ENCODE assay signal across 31 mouse cellular contexts in the genomic region with DNA sequence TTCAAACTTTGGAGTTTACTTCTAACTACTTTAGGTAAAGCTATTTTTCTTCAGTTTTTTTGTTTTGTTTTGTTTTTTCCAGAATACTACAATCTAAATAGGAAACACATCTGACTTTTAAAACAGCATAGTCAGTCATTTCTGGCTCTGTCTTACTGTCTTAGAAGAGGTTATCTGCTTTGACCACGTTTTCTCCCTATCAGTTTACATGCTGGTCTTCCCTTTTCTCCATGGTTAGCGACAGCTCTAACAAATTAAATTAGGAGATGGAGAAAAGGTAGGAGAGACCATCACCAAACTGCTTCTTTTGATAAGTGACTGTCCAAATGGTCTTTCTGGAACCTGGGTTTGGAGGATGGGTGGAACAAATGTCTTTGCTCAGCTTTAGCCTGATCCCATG.
A peak's percentile ranks its signal among the peaks of the same experiment; 100 is the strongest.
DNase-seq lines count a peak whose midpoint lies in the region; ATAC-seq lines count a peak whose summit lies in the region.
"Had no signal": no experiment of that assay in that cellular context is flagged by ENCODE, and none has a peak within 500 bp of the region (broad histone marks: within the 10 kb centered on the region; RNA-seq: fewer than 3 reads in every experiment).

No protein-coding gene starts in this region.

- 55% methylated on average over 2 of the region's 2 CpGs for WGBS in heart, embryonic 13.5 days
- WGBS in liver, embryonic 13.5 days (ENCODE audit: insufficient replicate concordance) = 9% methylated on average over 2 of the region's 2 CpGs

- H3K36me3 ChIP-seq in heart, embryonic 13.5 days = no peaks in the 10 kb centered on the region
- H3K36me3 ChIP-seq in liver, embryonic 13.5 days = no peaks in the 10 kb centered on the region
- H3K36me3 ChIP-seq: heart, embryonic 15.5 days; hindbrain, embryonic 13.5 days; kidney, embryonic 15.5 days; limb, embryonic 12.5 days had no signal

- ATAC-seq in heart, embryonic 13.5 days (ENCODE audit: extremely low read depth, insufficient number of reproducible peaks, low FRiP score, low TSS enrichment) = no peak
- ATAC-seq in liver, embryonic 13.5 days (ENCODE audit: low read depth) = peak; percentile 88
- ATAC-seq in megakaryocyte-erythroid progenitor cell, adult 5-6 weeks (replicated peaks; ENCODE audit: low FRiP score, low TSS enrichment, poor library complexity, severe bottlenecking) = peak; percentile 79
- no peak for ATAC-seq in cerebellum, adult (ENCODE audit: insufficient number of reproducible peaks, low FRiP score, low TSS enrichment)
- ATAC-seq: forebrain, embryonic 16.5 days; intestine, postnatal 0 days; lung, postnatal 0 days had no signal

- no peak overlapping the region for H3K4me3 ChIP-seq in heart, embryonic 13.5 days
- H3K4me3 ChIP-seq in liver, embryonic 13.5 days (replicated peaks) = no peak overlapping the region
- H3K4me3 ChIP-seq: gastrocnemius, adult 2 months; heart, adult 2 months; heart, embryonic 15.5 days; hindbrain, embryonic 13.5 days; kidney, embryonic 15.5 days; limb, embryonic 12.5 days had no signal

- H3K4me2 ChIP-seq in heart, embryonic 13.5 days = no peak overlapping the region
- peak overlapping the region; percentile 9; the same call in 1 of the 2 replicates for H3K4me2 ChIP-seq in liver, embryonic 13.5 days
- H3K4me2 ChIP-seq: heart, embryonic 15.5 days; hindbrain, embryonic 13.5 days; kidney, embryonic 15.5 days; limb, embryonic 12.5 days had no signal

- H3K9ac ChIP-seq in heart, embryonic 13.5 days = no peak overlapping the region
- H3K9ac ChIP-seq in liver, embryonic 13.5 days = no peak overlapping the region
- H3K9ac ChIP-seq: heart, embryonic 15.5 days; hindbrain, embryonic 13.5 days; kidney, embryonic 15.5 days; limb, embryonic 12.5 days had no signal

- DNase-seq in heart, adult 8-10 months (ENCODE audit: low spot score) = no peak
- DNase-seq in MEL-GATA-1-ER (ENCODE audit: extremely low read depth, low read depth) = peak; percentile 56
- DNase-seq in liver, embryonic 13.5 days = peak; percentile 6
- DNase-seq in kidney, adult 18-20 months = no peak
- DNase-seq: adrenal gland, postnatal 25 days; cerebellum, adult 2 months; cerebellum, postnatal 14 days; gastrocnemius, adult 2 months; gastrocnemius, postnatal 36 days; heart, adult 2 months; heart, postnatal 4 days; kidney, postnatal 25 days; lung, adult 18-20 months; lung, postnatal 4 days; midbrain, embryonic 14.5 days; retina, postnatal 1 day; right cerebral cortex, postnatal 25 days; spleen, adult 18-20 months; thymus, adult 18-20 months; thymus, postnatal 25 days had no signal

- H3K27ac ChIP-seq in heart, embryonic 13.5 days (replicated peaks) = peak overlapping the region; percentile 53; the same call in 1 of the 2 replicates
- peak overlapping the region; percentile 51 for H3K27ac ChIP-seq in liver, embryonic 13.5 days
- H3K27ac ChIP-seq: gastrocnemius, adult 2 months; heart, adult 2 months; hindbrain, embryonic 13.5 days had no signal

- no peaks in the 10 kb centered on the region for H3K9me3 ChIP-seq in heart, embryonic 13.5 days
- no peaks in the 10 kb centered on the region for H3K9me3 ChIP-seq in liver, embryonic 13.5 days (replicated peaks)
- H3K9me3 ChIP-seq: G1E; heart, embryonic 15.5 days; hindbrain, embryonic 13.5 days; kidney, embryonic 15.5 days; limb, embryonic 12.5 days had no signal

- H3K27me3 ChIP-seq in heart, embryonic 13.5 days (replicated peaks) = no peaks in the 10 kb centered on the region
- H3K27me3 ChIP-seq in liver, embryonic 13.5 days = no peaks in the 10 kb centered on the region
- H3K27me3 ChIP-seq: heart, embryonic 15.5 days; hindbrain, embryonic 13.5 days; kidney, embryonic 15.5 days; limb, embryonic 12.5 days had no signal

- H3K4me1 ChIP-seq in heart, embryonic 13.5 days = peaks cover 19% of the 10 kb centered on the region
- H3K4me1 ChIP-seq in liver, embryonic 13.5 days (replicated peaks) = peaks cover 20% of the 10 kb centered on the region
- H3K4me1 ChIP-seq: hindbrain, embryonic 13.5 days had no signal

Comparison
In these comparisons a context has a peak if more than half of its experiments do, and no peak if none do; other contexts are left out.
1. ATAC-seq: peak in liver, embryonic 13.5 days (single experiment) and megakaryocyte-erythroid progenitor cell, adult 5-6 weeks (single experiment); none in heart, embryonic 13.5 days (single experiment) and cerebellum, adult (single experiment).
2. DNase-seq: peak in MEL-GATA-1-ER (single experiment) and liver, embryonic 13.5 days (single experiment); none in heart, adult 8-10 months (single experiment) and kidney, adult 18-20 months (single experiment).